Mouse (Mus musculus) liver, embryonic 14.5 days (tissue): ENCODE measurements around the gene Gtf2e1. TPM values are rescaled to one million over a fixed set of nuclear protein-coding genes. Genes with fewer than 3 reads are reported as not detected.

Experiments used
- ATAC-seq: fragments of 200-750 bp; cut with Nextera tagmentation; 2 replicates; pipeline ENCODE4 v1.8.0; 2017; ENCODE audit warnings: moderate number of reproducible peaks, mild to moderate bottlenecking, moderate library complexity; ENCODE audit not compliant: insufficient read depth
- DNase-seq, 3 experiments: peaks; one replicate each; pipeline ENCODE4 v3.0.0-alpha.2; 2012 to 2013; ENCODE audit warnings: low read depth in 3 of 3, low spot score in 3 of 3
- H3K27ac ChIP-seq: fragments of 300-500 bp; sonication (generic); 2 replicates; pipeline ENCODE4 v1.5.1; 2014; ENCODE audit warnings: moderate library complexity, mild to moderate bottlenecking, control low read depth, inconsistent platforms
- H3K27me3 ChIP-seq: fragments of 300-500 bp; sonication (generic); 2 replicates; pipeline ENCODE4 v1.6.1; 2014; ENCODE audit warnings: mild to moderate bottlenecking, low read length, moderate library complexity; ENCODE audit not compliant: control insufficient read depth, insufficient read depth
- H3K36me3 ChIP-seq: fragments of 300-500 bp; sonication (generic); replicated peaks from 2 replicates; pipeline ENCODE4 v1.6.1; 2014; ENCODE audit warnings: low read depth; ENCODE audit not compliant: control insufficient read depth, insufficient read depth
- H3K4me1 ChIP-seq, 2 experiments: fragments of 200-500 bp in 1 of 2; fragments of 300-500 bp in 1 of 2; sonication (generic) in 1 of 2; replicated peaks; 2 replicates each; pipeline ENCODE4 v1.6.1; 2012 to 2014; ENCODE audit warnings: antibody characterized with exemption in 1 of 2, inconsistent platforms in 1 of 2, low read length in 1 of 2; ENCODE audit not compliant: control insufficient read depth in 2 of 2, insufficient read depth in 2 of 2
- H3K4me2 ChIP-seq: fragments of 300-500 bp; sonication (generic); 2 replicates; pipeline ENCODE4 v1.6.1; 2014; ENCODE audit warnings: low read depth, mild to moderate bottlenecking, control low read depth, moderate library complexity
- H3K4me3 ChIP-seq, 2 experiments: fragments of 200-500 bp in 1 of 2; fragments of 300-500 bp in 1 of 2; sonication (generic) in 1 of 2; 2 replicates each; pipeline ENCODE4 v1.5.1; 2012 to 2014; ENCODE audit warnings: low read depth in 2 of 2, low read length in 2 of 2, mild to moderate bottlenecking in 2 of 2, control low read depth in 1 of 2, inconsistent platforms in 1 of 2, moderate library complexity in 1 of 2; ENCODE audit not compliant: insufficient read depth in 1 of 2
- H3K9ac ChIP-seq: fragments of 300-500 bp; sonication (generic); replicated peaks from 2 replicates; pipeline ENCODE4 v1.6.1; 2014; ENCODE audit warnings: mild to moderate bottlenecking, control low read depth, moderate library complexity
- H3K9me3 ChIP-seq: fragments of 300-500 bp; sonication (generic); 2 replicates; pipeline ENCODE4 v1.6.1; 2016; ENCODE audit warnings: low read length, mixed read lengths; ENCODE audit not compliant: control insufficient read depth
- CTCF ChIP-seq: IDR thresholded peaks from 2 replicates; pipeline ENCODE4 v1.5.1; 2016; ENCODE audit warnings: antibody characterized with exemption, low read depth, control low read depth
- EP300 ChIP-seq: IDR thresholded peaks from 2 replicates; pipeline ENCODE4 v1.6.1; 2016; ENCODE audit warnings: antibody characterized with exemption, low read depth
- WGBS: fragments of 180-500 bp; shearing (Covaris S2); extraction: QIAGEN DNeasy Blood & Tissue Kit; methylation state at CpG from one replicate; pipeline ENCODE4 v1.1.7; 2014; ENCODE audit not compliant: insufficient replicate concordance; 5-methylcytosine and 5-hydroxymethylcytosine counted together
- polyA plus RNA-seq, 2 experiments: library from polyadenylated mRNA; depleted of rRNA in 1 of 2; stranded (reverse) in 1 of 2; unstranded in 1 of 2; fragments of >200 nt; fragmentation: Nextera tagmentation in 1 of 2; extraction: Ambion mirVana in 1 of 2; gene quantifications; 2 replicates each; pipeline versions ENCODE4 v1.2.1 to v1.2.3; 2012 to 2014

Gtf2e1 gene
- polyA plus RNA-seq (2012; rRNA removed): 4.3 and 6.6 TPM in 2 replicates
- 8.6 and 9.7 TPM in 2 replicates for polyA plus RNA-seq (2014; fragmentation: Nextera tagmentation; extraction: Ambion mirVana)

GRCm38 (mm10) chr16:37539611-37540580, at the start of gene Gtf2e1, which contains the start of gene Rabl3:
Gtf2e1 (minus strand) TSS chr16:37539789.
Rabl3 (plus strand) TSS chr16:37539885.
- peak within 1 kb of the TSS; percentile 98 for H3K4me2 ChIP-seq
- TF ChIP-seq EP300 (no peak), CTCF (no peak)
- DNase-seq: peak; percentile 97 to 98 (median 98)
- no peaks in the 10 kb centered on the region for H3K27me3 ChIP-seq
- H3K4me1 ChIP-seq: peaks cover 5 to 16% of the 10 kb centered on the region in 2 experiments
- peak within 1 kb of the TSS; percentile 93 for H3K9ac ChIP-seq
- peak within 1 kb of the TSS; percentile 69 for H3K27ac ChIP-seq
- no peaks in the 10 kb centered on the region for H3K9me3 ChIP-seq
- peak; percentile 99 for ATAC-seq
- H3K36me3 ChIP-seq: peaks cover 4% of the 10 kb centered on the region; the same call in 1 of the 2 replicates
- WGBS: 1% methylated on average over 41 of the region's 41 CpGs
- H3K4me3 ChIP-seq: peak within 1 kb of the TSS; percentile 85 to 97

- H3K27ac ChIP-seq: no peak overlapping the region
- 61% methylated on average over 8 of the region's 8 CpGs for WGBS
- no peaks in the 10 kb centered on the region for H3K36me3 ChIP-seq
- H3K9me3 ChIP-seq: no peaks in the 10 kb centered on the region
- no peak for DNase-seq
- peaks cover 0 to 6% of the 10 kb centered on the region in 2 experiments; a peak in 1 of 4 replicates for H3K4me1 ChIP-seq
- no peak for ATAC-seq
- no peak overlapping the region for H3K4me3 ChIP-seq
- H3K27me3 ChIP-seq: no peaks in the 10 kb centered on the region
- H3K9ac ChIP-seq: no peak overlapping the region
- no peak for TF ChIP-seq EP300
- no peak for TF ChIP-seq CTCF
- H3K4me2 ChIP-seq: no peak overlapping the region
Observed at GRCm38 (mm10) chr16:37585129-37585563, 45.6 kb upstream of the Gtf2e1 start.

GRCm38 (mm10) chr16:37584218-37585035, 44.8 kb upstream of the Gtf2e1 start:
- no peaks in the 10 kb centered on the region for H3K27me3 ChIP-seq
- no peaks in the 10 kb centered on the region for H3K36me3 ChIP-seq
- no peak overlapping the region; the same call in 1 of the 2 replicates for H3K27ac ChIP-seq
- ATAC-seq (peak; percentile 49; the same call in 1 of the 2 replicates), DNase-seq (peak in 2 of 3 experiments; percentile 4 to 17)
- H3K4me1 ChIP-seq: peaks cover 0 to 9% of the 10 kb centered on the region in 2 experiments; a peak in 1 of 4 replicates
- H3K9ac ChIP-seq: no peak overlapping the region
- no peaks in the 10 kb centered on the region for H3K9me3 ChIP-seq
- TF ChIP-seq CTCF (no peak), EP300 (no peak)
- 6% methylated on average over 25 of the region's 25 CpGs for WGBS
- H3K4me3 ChIP-seq: 0 out of 4 replicates have a peak overlapping the region, but pooled peaks of 1 of the 2 experiments have one; percentile 3
- peak overlapping the region; percentile 56 for H3K4me2 ChIP-seq

- 0 out of 4 replicates have a peak overlapping the region, but pooled peaks of 1 of the 2 experiments have one; percentile 3 for H3K4me3 ChIP-seq
- H3K4me2 ChIP-seq: peak overlapping the region; percentile 56
- ATAC-seq: no peak
- WGBS: 45% methylated on average over 6 of the region's 6 CpGs
- H3K9me3 ChIP-seq: no peaks in the 10 kb centered on the region
- no peak for DNase-seq
- no peak overlapping the region for H3K9ac ChIP-seq
- TF ChIP-seq CTCF (no peak), EP300 (no peak)
- no peaks in the 10 kb centered on the region for H3K36me3 ChIP-seq
- H3K27ac ChIP-seq: no peak overlapping the region
- H3K27me3 ChIP-seq: no peaks in the 10 kb centered on the region
- peaks cover 0 to 10% of the 10 kb centered on the region in 2 experiments; a peak in 1 of 4 replicates for H3K4me1 ChIP-seq
Observed at GRCm38 (mm10) chr16:37583801-37584200, 44.2 kb upstream of the Gtf2e1 start.
